Mouse (Mus musculus) monocyte, adult 5-6 weeks (primary cell): ENCODE data around the gene Iqsec1. TPM values are rescaled to one million over a fixed set of nuclear protein-coding genes. Genes with fewer than 3 reads are reported as not detected.

Experiments
- total RNA-seq: library from RNA; stranded (forward); fragments of 200-1000, 200-491, 200-594 nt; gene quantifications from 3 replicates; pipeline ENCODE4 v1.2.3, GENCODE M21; 2017

The Iqsec1 gene
- total RNA-seq, 1 experiment from 2014 or later: 25.0 TPM

Other genes starting within 250 kb of the Iqsec1 start
- gene Nup210, start 128.1 kb upstream of the Iqsec1 start, total RNA-seq: 73.6 to 178 TPM (median 77.9 TPM) in 3 replicates
- gene Hdac11, start 168.0 kb upstream of the Iqsec1 start, total RNA-seq: 0.43 to 1.6 TPM (median 1.3 TPM) in 3 replicates
- not detected in 3 replicates for gene Fbln2, start 223.8 kb upstream of the Iqsec1 start, total RNA-seq